Mouse (Mus musculus) forebrain, postnatal 0 days (tissue): ENCODE results near the gene Hif1an. TPM values are rescaled to one million over a fixed set of nuclear protein-coding genes. Genes with fewer than 3 reads are reported as not detected.

Source experiments
- ATAC-seq: fragments of 200-750 bp; cut with Nextera tagmentation; 2 replicates; pipeline ENCODE4 v1.8.0; 2017; ENCODE audit warnings: mild to moderate bottlenecking, moderate library complexity
- DNase-seq: peaks from one replicate; pipeline ENCODE4 v3.0.0-alpha.2; 2015
- H3K27ac ChIP-seq: fragments of 300-500 bp; sonication (generic); 2 replicates; pipeline ENCODE4 v1.5.1; 2014; ENCODE audit warnings: low read depth, mild to moderate bottlenecking, antibody characterized with exemption, low read length, moderate library complexity, mixed read lengths
- H3K27me3 ChIP-seq: fragments of 300-500 bp; sonication (generic); 2 replicates; pipeline ENCODE4 v1.6.1; 2014; ENCODE audit warnings: mild to moderate bottlenecking, low read length, mixed read lengths; ENCODE audit not compliant: insufficient read depth
- H3K36me3 ChIP-seq: fragments of 300-500 bp; sonication (generic); 2 replicates; pipeline ENCODE4 v1.6.1; 2014; ENCODE audit warnings: mild to moderate bottlenecking, moderate library complexity; ENCODE audit not compliant: insufficient read depth
- H3K4me1 ChIP-seq: fragments of 300-500 bp; sonication (generic); 2 replicates; pipeline ENCODE4 v1.6.1; 2014; ENCODE audit warnings: antibody characterized with exemption; ENCODE audit not compliant: insufficient read depth
- H3K4me2 ChIP-seq: fragments of 300-500 bp; sonication (generic); 2 replicates; pipeline ENCODE4 v1.6.1; 2014; ENCODE audit warnings: low read depth, mild to moderate bottlenecking, moderate library complexity
- H3K4me3 ChIP-seq: fragments of 300-500 bp; sonication (generic); 2 replicates; pipeline ENCODE4 v1.5.1; 2014; ENCODE audit warnings: low read depth, low read length, mixed read lengths
- H3K9ac ChIP-seq: fragments of 300-500 bp; sonication (generic); 2 replicates; pipeline ENCODE4 v1.6.1; 2014; ENCODE audit warnings: mild to moderate bottlenecking
- H3K9me3 ChIP-seq: fragments of 300-500 bp; sonication (generic); 2 replicates; pipeline ENCODE4 v1.6.1; 2016; ENCODE audit warnings: low read length
- CTCF ChIP-seq: sonication (generic); IDR thresholded peaks from 2 replicates; pipeline ENCODE4 v1.5.1; 2016; ENCODE audit warnings: antibody characterized with exemption, control low read depth, low read depth
- WGBS: fragments of 180-500 bp; shearing (Covaris S2); extraction: QIAGEN DNeasy Blood & Tissue Kit; methylation state at CpG from one replicate; pipeline ENCODE4 v1.1.7; 2014; 5-methylcytosine and 5-hydroxymethylcytosine counted together
- polyA plus RNA-seq: library from polyadenylated mRNA; unstranded; fragments of >200 nt; fragmentation: Nextera tagmentation; extraction: Ambion mirVana; gene quantifications from 2 replicates; pipeline ENCODE4 v1.2.1, GENCODE M21; 2015
- total RNA-seq: library from RNA; depleted of rRNA; stranded (reverse); fragments of >200 nt; gene quantifications from 2 replicates; pipeline ENCODE4 v1.2.3, GENCODE M21; 2014

Hif1an gene
- total and polyA plus RNA-seq, 2 experiments from 2014 or later = 13.6 to 15.6 TPM

- H3K4me1 ChIP-seq = no peaks in the 10 kb centered on the region
- no peak overlapping the region for H3K9ac ChIP-seq
- DNase-seq (no peak), ATAC-seq (no peak)
- no peaks in the 10 kb centered on the region for H3K9me3 ChIP-seq
- 30% methylated on average over 7 of the region's 7 CpGs for WGBS
- no peak overlapping the region for H3K27ac ChIP-seq
- no peak for TF ChIP-seq CTCF
- no peaks in the 10 kb centered on the region for H3K36me3 ChIP-seq
- H3K27me3 ChIP-seq = peaks cover 58% of the 10 kb centered on the region
- H3K4me3 ChIP-seq = no peak overlapping the region
- no peak overlapping the region for H3K4me2 ChIP-seq
Measured at GRCm38 (mm10) chr19:44519152-44519551, 43.5 kb upstream of the Hif1an start.

- no peak overlapping the region for H3K9ac ChIP-seq
- H3K4me1 ChIP-seq = no peaks in the 10 kb centered on the region
- H3K36me3 ChIP-seq = no peaks in the 10 kb centered on the region
- ATAC-seq (no peak), DNase-seq (no peak)
- WGBS = 82% methylated on average over 9 of the region's 9 CpGs
- H3K27me3 ChIP-seq = no peaks in the 10 kb centered on the region
- no peak overlapping the region for H3K4me3 ChIP-seq
- H3K9me3 ChIP-seq = no peaks in the 10 kb centered on the region
- no peak for TF ChIP-seq CTCF
- no peak overlapping the region for H3K27ac ChIP-seq
- no peak overlapping the region for H3K4me2 ChIP-seq
Measured at GRCm38 (mm10) chr19:44525551-44526205, 37.0 kb upstream of the Hif1an start.

- H3K4me3 ChIP-seq = no peak overlapping the region
- DNase-seq = no peak
- H3K4me1 ChIP-seq = no peaks in the 10 kb centered on the region
- H3K9me3 ChIP-seq = no peaks in the 10 kb centered on the region
- no peak overlapping the region for H3K27ac ChIP-seq
- WGBS = 76% methylated on average over 6 of the region's 6 CpGs
- H3K36me3 ChIP-seq = no peaks in the 10 kb centered on the region
- no peak overlapping the region for H3K9ac ChIP-seq
- H3K27me3 ChIP-seq = no peaks in the 10 kb centered on the region
- TF ChIP-seq CTCF = no peak
- ATAC-seq = no peak
- no peak overlapping the region for H3K4me2 ChIP-seq
Measured at GRCm38 (mm10) chr19:44530018-44530417, 32.6 kb upstream of the Hif1an start.

GRCm38 (mm10) chr19:44535376-44535775, 27.3 kb upstream of the Hif1an start:
- ATAC-seq (no peak), DNase-seq (no peak)
- Histone ChIP-seq H3K36me3 (no peaks in the 10 kb centered on the region), H3K9me3 (no peaks in the 10 kb centered on the region), H3K4me3 (no peak overlapping the region), H3K27ac (no peak overlapping the region), H3K4me1 (no peaks in the 10 kb centered on the region), H3K4me2 (no peak overlapping the region), H3K9ac (no peak overlapping the region), H3K27me3 (no peaks in the 10 kb centered on the region)
- peak; percentile 63 for TF ChIP-seq CTCF
- WGBS = 26% methylated on average over 3 of the region's 3 CpGs

- no peak for TF ChIP-seq CTCF
- ATAC-seq = no peak
Measured at GRCm38 (mm10) chr19:44537416-44537815, 25.2 kb upstream of the Hif1an start.

GRCm38 (mm10) chr19:44542694-44543178, 19.9 kb upstream of the Hif1an start:
- H3K36me3 ChIP-seq = no peaks in the 10 kb centered on the region; the same call in 1 of the 2 replicates
- ATAC-seq (no peak), DNase-seq (no peak)
- no peaks in the 10 kb centered on the region for H3K9me3 ChIP-seq
- H3K9ac ChIP-seq = no peak overlapping the region
- no peak overlapping the region for H3K27ac ChIP-seq
- H3K27me3 ChIP-seq = peaks cover 24% of the 10 kb centered on the region
- no peaks in the 10 kb centered on the region for H3K4me1 ChIP-seq
- H3K4me2 ChIP-seq = no peak overlapping the region
- H3K4me3 ChIP-seq = no peak overlapping the region
- WGBS = 94% methylated on average over 8 of the region's 8 CpGs
- TF ChIP-seq CTCF = no peak

More at GRCm38 (mm10) chr19:44537416-44537815, 25.2 kb upstream of the Hif1an start:
- no peak overlapping the region for H3K9ac ChIP-seq
- WGBS = 84% methylated on average over 8 of the region's 8 CpGs
- no peak overlapping the region for H3K4me2 ChIP-seq
- no peak overlapping the region for H3K4me3 ChIP-seq
- H3K27me3 ChIP-seq = no peaks in the 10 kb centered on the region
- no peaks in the 10 kb centered on the region for H3K36me3 ChIP-seq
- DNase-seq = no peak
- H3K27ac ChIP-seq = no peak overlapping the region
- no peaks in the 10 kb centered on the region for H3K4me1 ChIP-seq
- no peaks in the 10 kb centered on the region for H3K9me3 ChIP-seq

- Histone ChIP-seq H3K36me3 (peaks cover 16% of the 10 kb centered on the region), H3K4me3 (no peak overlapping the region), H3K9me3 (no peaks in the 10 kb centered on the region), H3K9ac (no peak overlapping the region), H3K4me1 (no peaks in the 10 kb centered on the region), H3K27ac (no peak overlapping the region), H3K4me2 (no peak overlapping the region), H3K27me3 (peaks cover 24% of the 10 kb centered on the region)
- no peak for TF ChIP-seq CTCF
- WGBS = 58% methylated on average over 10 of the region's 10 CpGs
- ATAC-seq = no peak
- DNase-seq = no peak
Measured at GRCm38 (mm10) chr19:44544372-44544771, 18.3 kb upstream of the Hif1an start.
